Mouse (Mus musculus): ENCODE results near the gene Prickle4. TPM values are rescaled to one million over a fixed set of nuclear protein-coding genes. Genes with fewer than 3 reads are reported as not detected.

Gene Prickle4
- polyA plus RNA-seq, 1 experiment from 2014 or later = 1.8 TPM

DNA sequence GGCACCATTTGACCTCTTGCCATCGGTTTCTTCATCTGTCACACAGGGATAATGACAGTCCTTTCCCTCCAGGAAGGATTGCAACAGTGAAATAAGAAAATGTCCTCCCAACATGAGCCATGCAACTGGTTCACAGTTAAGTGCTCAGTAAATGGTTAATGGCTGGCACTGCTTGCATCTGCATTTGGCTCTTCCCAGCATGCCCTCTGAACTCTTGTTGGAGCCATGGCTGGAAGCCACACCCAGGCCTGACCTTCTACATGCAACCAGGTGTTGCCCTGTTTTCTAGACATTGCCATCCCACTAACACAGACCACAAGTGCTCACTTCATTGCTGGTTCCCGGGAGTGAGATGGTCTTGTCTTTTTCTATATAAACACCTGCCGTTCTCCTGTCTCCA, 13.4 kb upstream of the Prickle4 start:
- Histone ChIP-seq H3K4me1 (ENCODE audit: control insufficient read depth, insufficient read depth, low read length) (peaks cover 11% of the 10 kb centered on the region), H3K27ac (ENCODE audit: low read length) (no peak overlapping the region), H3K9ac (ENCODE audit: low read depth, low read length) (no peak overlapping the region), H3K4me2 (ENCODE audit: low read depth, low read length) (no peak overlapping the region), H3K4me3 (ENCODE audit: low read length) (no peak overlapping the region), H3K27me3 (replicated peaks; ENCODE audit: control insufficient read depth, insufficient read depth, low read length) (no peaks in the 10 kb centered on the region), H3K9me3 (ENCODE audit: control insufficient read depth, low read length) (no peaks in the 10 kb centered on the region), H3K36me3 (ENCODE audit: control insufficient read depth, insufficient read depth, low read length) (0 out of 2 replicates have a peak, but pooled peaks cover 3% of the 10 kb centered on the region)
- WGBS = 75% methylated on average over 3 of the region's 3 CpGs
- ATAC-seq = no peak

DNA sequence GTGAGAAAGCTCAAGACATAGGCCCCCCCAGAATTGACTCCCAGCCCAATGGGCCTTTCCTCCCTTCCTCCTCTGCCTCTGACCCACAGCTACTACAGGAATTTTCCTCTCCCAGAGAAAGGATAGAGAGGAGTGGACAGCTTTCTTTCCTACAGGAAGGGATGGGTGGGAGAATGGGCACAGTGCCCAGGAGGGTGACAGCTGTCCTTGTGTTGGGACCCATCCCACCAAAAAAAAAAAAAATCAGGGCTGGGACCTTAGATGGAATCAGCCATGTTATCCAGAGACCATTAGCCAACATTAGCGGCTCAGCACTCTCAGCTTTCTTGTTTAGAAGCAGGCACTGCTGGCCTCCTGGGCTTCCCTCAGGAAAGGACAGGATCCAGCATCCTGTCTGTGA, 11.7 kb upstream of the Prickle4 start:
- H3K4me2 ChIP-seq (ENCODE audit: low read depth, low read length) = no peak overlapping the region
- no peaks in the 10 kb centered on the region for H3K9me3 ChIP-seq (ENCODE audit: control insufficient read depth, low read length)
- no peak overlapping the region for H3K4me3 ChIP-seq (ENCODE audit: low read length)
- H3K4me1 ChIP-seq (ENCODE audit: control insufficient read depth, insufficient read depth, low read length) = peaks cover 8% of the 10 kb centered on the region
- H3K9ac ChIP-seq (ENCODE audit: low read depth, low read length) = no peak overlapping the region
- 0 out of 2 replicates have a peak, but pooled peaks cover 6% of the 10 kb centered on the region for H3K36me3 ChIP-seq (ENCODE audit: control insufficient read depth, insufficient read depth, low read length)
- no peak overlapping the region for H3K27ac ChIP-seq (ENCODE audit: low read length)
- ATAC-seq = no peak
- no peaks in the 10 kb centered on the region for H3K27me3 ChIP-seq (replicated peaks; ENCODE audit: control insufficient read depth, insufficient read depth, low read length)
- WGBS = 67% methylated on average over 1 of the region's 1 CpGs

DNA sequence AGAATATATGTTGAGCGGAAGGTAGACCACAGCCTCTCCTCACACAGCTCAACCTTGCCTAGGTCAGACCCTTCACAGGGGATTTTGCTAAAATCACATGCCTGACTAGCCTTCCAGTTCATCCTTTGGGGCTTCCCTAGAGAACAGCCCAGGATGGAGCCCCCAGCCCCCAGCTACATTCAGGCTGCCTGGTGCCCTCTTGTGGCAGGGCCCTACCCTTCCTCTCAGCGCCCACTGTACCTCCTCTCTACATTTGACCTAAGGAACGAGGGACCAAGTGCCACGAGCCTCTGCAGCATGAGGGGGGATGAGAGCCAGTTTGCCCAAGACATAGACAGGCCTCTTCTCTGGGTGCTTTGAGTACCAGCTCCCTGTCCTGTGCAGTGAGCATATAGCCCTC, 10.2 kb upstream of the Prickle4 start:
- Histone ChIP-seq H3K9me3 (ENCODE audit: control insufficient read depth, low read length) (no peaks in the 10 kb centered on the region), H3K27ac (ENCODE audit: low read length) (no peak overlapping the region), H3K4me1 (ENCODE audit: control insufficient read depth, insufficient read depth, low read length) (peaks cover 15% of the 10 kb centered on the region), H3K4me2 (ENCODE audit: low read depth, low read length) (no peak overlapping the region), H3K36me3 (ENCODE audit: control insufficient read depth, insufficient read depth, low read length) (0 out of 2 replicates have a peak, but pooled peaks cover 6% of the 10 kb centered on the region), H3K4me3 (ENCODE audit: low read length) (no peak overlapping the region), H3K9ac (ENCODE audit: low read depth, low read length) (no peak overlapping the region), H3K27me3 (replicated peaks; ENCODE audit: control insufficient read depth, insufficient read depth, low read length) (no peaks in the 10 kb centered on the region)
- 81% methylated on average over 4 of the region's 4 CpGs for WGBS
- no peak for ATAC-seq

DNA sequence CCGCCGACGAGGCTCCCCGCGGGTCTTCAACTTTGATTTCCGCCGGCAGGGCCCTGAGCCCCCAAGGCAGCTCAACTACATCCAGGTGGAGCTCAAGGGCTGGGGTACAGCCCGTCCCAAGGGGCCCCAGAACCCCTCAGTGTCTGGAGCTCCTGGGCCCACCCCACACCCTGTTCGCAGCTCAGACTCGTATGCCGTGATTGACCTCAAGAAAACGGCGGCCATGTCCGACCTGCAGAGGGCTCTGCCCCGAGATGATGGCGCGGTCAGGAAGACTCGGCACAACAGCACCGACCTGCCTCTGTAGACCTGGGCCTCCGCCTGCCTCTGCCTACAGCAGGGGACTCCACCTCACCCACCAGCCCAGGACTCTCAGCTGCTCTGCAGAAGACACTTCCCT, 9.0 kb upstream of the Prickle4 start:
- Histone ChIP-seq H3K36me3 (ENCODE audit: control insufficient read depth, insufficient read depth, low read length) (0 out of 2 replicates have a peak, but pooled peaks cover 6% of the 10 kb centered on the region), H3K4me1 (ENCODE audit: control insufficient read depth, insufficient read depth, low read length) (peaks cover 19% of the 10 kb centered on the region), H3K4me2 (ENCODE audit: low read depth, low read length) (no peak overlapping the region), H3K4me3 (ENCODE audit: low read length) (no peak overlapping the region), H3K27me3 (replicated peaks; ENCODE audit: control insufficient read depth, insufficient read depth, low read length) (no peaks in the 10 kb centered on the region), H3K9me3 (ENCODE audit: control insufficient read depth, low read length) (no peaks in the 10 kb centered on the region), H3K9ac (ENCODE audit: low read depth, low read length) (no peak overlapping the region), H3K27ac (ENCODE audit: low read length) (no peak overlapping the region)
- 52% methylated on average over 20 of the region's 20 CpGs for WGBS
- no peak for ATAC-seq

DNA sequence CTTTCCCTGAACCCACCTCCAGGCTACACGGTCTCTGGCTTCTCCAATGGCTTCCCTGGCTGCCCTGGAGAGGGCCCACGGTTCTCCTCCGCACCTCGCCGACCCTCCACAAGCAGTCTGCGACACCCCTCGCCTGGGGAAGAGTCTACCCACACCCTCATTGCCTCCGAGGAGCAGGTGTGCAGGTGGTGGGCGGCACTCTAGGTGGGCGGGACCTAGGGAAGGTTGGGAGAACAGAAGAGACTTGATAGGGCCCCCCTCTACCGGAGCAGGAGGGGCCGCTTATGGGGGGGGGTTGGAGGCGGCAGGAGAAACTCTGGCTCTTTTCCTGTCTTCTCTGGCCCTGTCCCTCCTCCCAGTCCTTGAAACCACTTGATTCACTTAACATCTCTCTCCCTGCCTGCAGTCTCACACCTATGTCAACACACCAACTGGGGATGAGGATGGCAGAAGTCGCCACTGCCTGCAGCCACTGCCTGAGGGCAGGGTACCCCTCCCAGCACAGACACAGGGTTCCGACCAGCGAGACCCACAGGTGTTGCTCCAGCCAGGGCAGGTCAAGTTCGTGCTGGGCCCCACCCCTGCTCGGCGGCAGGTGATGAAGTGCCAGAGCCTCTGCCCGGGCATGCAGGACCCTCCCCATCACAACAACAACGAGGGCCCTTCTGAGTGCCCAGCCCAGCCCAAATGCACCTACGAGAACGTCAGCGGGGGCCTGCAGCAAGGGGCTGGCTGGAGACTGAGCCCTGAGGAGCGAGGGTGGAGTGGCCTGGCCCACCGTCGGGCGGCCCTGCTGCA, 8.2 kb upstream of the Prickle4 start:
- no peak overlapping the region for H3K4me3 ChIP-seq (ENCODE audit: low read length)
- no peak overlapping the region for H3K9ac ChIP-seq (ENCODE audit: low read depth, low read length)
- no peak overlapping the region for H3K4me2 ChIP-seq (ENCODE audit: low read depth, low read length)
- 0 out of 2 replicates have a peak, but pooled peaks cover 6% of the 10 kb centered on the region for H3K36me3 ChIP-seq (ENCODE audit: control insufficient read depth, insufficient read depth, low read length)
- ATAC-seq = no peak
- WGBS = 47% methylated on average over 28 of the region's 28 CpGs
- H3K9me3 ChIP-seq (ENCODE audit: control insufficient read depth, low read length) = no peaks in the 10 kb centered on the region
- no peak overlapping the region for H3K27ac ChIP-seq (ENCODE audit: low read length)
- no peaks in the 10 kb centered on the region for H3K27me3 ChIP-seq (replicated peaks; ENCODE audit: control insufficient read depth, insufficient read depth, low read length)
- peaks cover 17% of the 10 kb centered on the region for H3K4me1 ChIP-seq (ENCODE audit: control insufficient read depth, insufficient read depth, low read length)

DNA sequence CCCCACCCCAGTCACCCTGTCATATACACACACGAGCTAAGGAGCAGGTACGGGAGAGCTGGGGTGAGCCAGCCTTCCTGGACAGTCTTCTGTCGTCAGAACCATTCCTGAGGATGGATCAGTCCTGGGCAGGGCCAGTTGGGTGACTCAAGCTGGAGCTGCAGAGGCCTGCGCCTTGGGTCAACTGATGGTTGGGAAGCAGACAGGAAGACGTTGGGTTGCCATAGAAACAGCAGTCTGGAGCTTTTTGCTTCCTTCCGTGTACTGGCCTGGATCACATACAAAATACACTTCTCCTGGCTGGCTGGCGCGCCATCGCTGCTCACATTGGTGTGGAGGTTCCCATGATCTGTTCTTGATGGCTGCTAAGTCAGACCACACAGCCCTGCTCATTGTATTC, 7.3 kb upstream of the Prickle4 start:
- Histone ChIP-seq H3K4me2 (ENCODE audit: low read depth, low read length) (no peak overlapping the region), H3K36me3 (ENCODE audit: control insufficient read depth, insufficient read depth, low read length) (0 out of 2 replicates have a peak, but pooled peaks cover 6% of the 10 kb centered on the region), H3K9ac (ENCODE audit: low read depth, low read length) (no peak overlapping the region), H3K4me1 (ENCODE audit: control insufficient read depth, insufficient read depth, low read length) (peaks cover 17% of the 10 kb centered on the region), H3K9me3 (ENCODE audit: control insufficient read depth, low read length) (no peaks in the 10 kb centered on the region), H3K27ac (ENCODE audit: low read length) (no peak overlapping the region), H3K27me3 (replicated peaks; ENCODE audit: control insufficient read depth, insufficient read depth, low read length) (no peaks in the 10 kb centered on the region), H3K4me3 (ENCODE audit: low read length) (no peak overlapping the region)
- no peak for ATAC-seq
- 72% methylated on average over 9 of the region's 9 CpGs for WGBS

DNA sequence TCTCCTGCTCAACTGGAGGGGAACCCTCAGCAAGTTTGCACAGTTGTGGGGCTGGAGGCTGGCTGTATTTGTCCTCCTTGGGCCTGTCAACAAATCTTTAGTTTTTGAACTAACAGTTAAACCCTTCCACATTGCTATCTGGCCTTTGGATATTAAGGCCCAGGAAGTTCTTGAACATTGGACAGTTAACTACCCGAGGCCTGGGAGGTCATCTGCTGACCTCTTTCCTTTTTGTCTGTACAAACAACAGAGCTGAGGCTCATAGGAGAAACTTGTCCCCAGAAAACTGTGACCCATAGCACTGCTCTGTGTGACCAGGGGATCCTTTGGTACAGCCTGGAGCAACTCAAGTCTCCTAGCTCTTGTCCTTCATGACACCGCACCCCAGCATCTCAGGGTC, 4.5 kb upstream of the Prickle4 start:
- 65% methylated on average over 2 of the region's 2 CpGs for WGBS
- no peaks in the 10 kb centered on the region for H3K27me3 ChIP-seq (replicated peaks; ENCODE audit: control insufficient read depth, insufficient read depth, low read length)

DNA sequence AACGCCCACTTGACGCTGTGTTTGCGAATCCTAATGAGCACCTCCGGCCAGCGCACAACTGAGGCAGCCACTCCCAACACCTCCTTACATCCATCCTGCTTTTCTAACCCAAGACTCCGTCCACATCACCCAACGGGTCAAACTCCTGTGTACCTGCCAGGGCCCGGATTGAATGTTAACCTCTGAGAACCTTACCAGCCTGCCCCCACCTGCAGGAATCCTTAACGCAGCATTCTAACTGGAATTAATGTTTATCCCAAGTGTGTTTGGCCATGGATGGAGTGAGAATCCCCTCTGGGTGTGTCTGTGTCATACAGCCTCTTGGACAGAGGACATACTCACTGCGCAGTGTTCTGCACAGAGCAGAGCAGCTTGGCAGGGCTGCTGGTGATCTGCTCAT, 3.6 kb upstream of the Prickle4 start:
- Histone ChIP-seq H3K4me2 (ENCODE audit: low read depth, low read length) (no peak overlapping the region), H3K9me3 (ENCODE audit: control insufficient read depth, low read length) (no peaks in the 10 kb centered on the region), H3K36me3 (ENCODE audit: control insufficient read depth, insufficient read depth, low read length) (0 out of 2 replicates have a peak, but pooled peaks cover 5% of the 10 kb centered on the region), H3K27ac (ENCODE audit: low read length) (no peak overlapping the region), H3K27me3 (replicated peaks; ENCODE audit: control insufficient read depth, insufficient read depth, low read length) (no peaks in the 10 kb centered on the region), H3K4me1 (ENCODE audit: control insufficient read depth, insufficient read depth, low read length) (peaks cover 14% of the 10 kb centered on the region; the same call in 1 of the 2 replicates), H3K9ac (ENCODE audit: low read depth, low read length) (no peak overlapping the region), H3K4me3 (ENCODE audit: low read length) (no peak overlapping the region)
- 88% methylated on average over 10 of the region's 10 CpGs for WGBS
- ATAC-seq = no peak

More for the DNA sequence above, 4.5 kb upstream of the Prickle4 start:
- Histone ChIP-seq H3K4me2 (ENCODE audit: low read depth, low read length) (0 out of 2 replicates have a peak overlapping the region, but pooled peaks have one; percentile 3), H3K4me1 (ENCODE audit: control insufficient read depth, insufficient read depth, low read length) (peaks cover 14% of the 10 kb centered on the region; the same call in 1 of the 2 replicates), H3K27ac (ENCODE audit: low read length) (no peak overlapping the region), H3K36me3 (ENCODE audit: control insufficient read depth, insufficient read depth, low read length) (0 out of 2 replicates have a peak, but pooled peaks cover 6% of the 10 kb centered on the region), H3K9me3 (ENCODE audit: control insufficient read depth, low read length) (no peaks in the 10 kb centered on the region), H3K9ac (ENCODE audit: low read depth, low read length) (no peak overlapping the region), H3K4me3 (ENCODE audit: low read length) (no peak overlapping the region)
- no peak for ATAC-seq

DNA sequence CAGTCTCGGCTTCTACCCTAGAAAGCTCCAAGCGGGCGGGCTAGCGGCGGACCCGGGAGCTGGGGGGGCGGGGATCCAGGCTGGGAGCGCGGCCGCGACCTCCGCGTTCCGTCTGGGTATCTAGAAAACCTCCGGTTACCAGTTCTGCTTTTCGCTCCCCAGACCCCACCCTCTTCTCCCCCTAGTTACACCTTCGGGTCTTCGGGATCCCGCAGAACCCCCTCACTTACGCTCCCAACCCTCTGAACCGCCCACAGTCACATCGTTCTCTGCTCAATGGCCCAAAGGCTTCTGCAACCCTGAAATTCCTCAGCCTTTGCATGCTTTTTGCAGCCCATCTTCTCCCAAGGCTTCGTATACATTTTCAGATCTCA, 788 bp upstream of the Prickle4 start:
- no peaks in the 10 kb centered on the region for H3K27me3 ChIP-seq (replicated peaks; ENCODE audit: control insufficient read depth, insufficient read depth, low read length)
- H3K4me1 ChIP-seq (ENCODE audit: control insufficient read depth, insufficient read depth, low read length) = peaks cover 14% of the 10 kb centered on the region; the same call in 1 of the 2 replicates
- peak overlapping the region; percentile 81 for H3K4me2 ChIP-seq (ENCODE audit: low read depth, low read length)
- no peaks in the 10 kb centered on the region for H3K36me3 ChIP-seq (ENCODE audit: control insufficient read depth, insufficient read depth, low read length)
- no peaks in the 10 kb centered on the region for H3K9me3 ChIP-seq (ENCODE audit: control insufficient read depth, low read length)
- H3K9ac ChIP-seq (ENCODE audit: low read depth, low read length) = peak overlapping the region; percentile 84
- peak overlapping the region; percentile 75 for H3K4me3 ChIP-seq (ENCODE audit: low read length)
- WGBS = under 1% methylated on average over 15 of the region's 23 CpGs
- ATAC-seq = no peak; the same call in 1 of the 2 replicates
- peak overlapping the region; percentile 14; the same call in 1 of the 2 replicates for H3K27ac ChIP-seq (ENCODE audit: low read length)

DNA sequence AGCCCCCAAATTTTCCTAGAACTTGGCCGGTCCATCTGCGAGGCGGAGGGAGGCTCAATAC, 264 bp downstream of the Prickle4 start, which contains the start of gene Gm21981:
Gm21981 (minus strand) TSS at position 14 of the 61 bp plus-strand sequence.
- peak within 1 kb of the TSS; percentile 45; the same call in 1 of the 2 replicates for H3K27ac ChIP-seq (ENCODE audit: low read length)
- H3K27me3 ChIP-seq (replicated peaks; ENCODE audit: control insufficient read depth, insufficient read depth, low read length) = no peaks in the 10 kb centered on the region
- H3K4me3 ChIP-seq (ENCODE audit: low read length) = peak within 1 kb of the TSS; percentile 75
- H3K9ac ChIP-seq (ENCODE audit: low read depth, low read length) = peak within 1 kb of the TSS; percentile 84
- H3K36me3 ChIP-seq (ENCODE audit: control insufficient read depth, insufficient read depth, low read length) = no peaks in the 10 kb centered on the region
- no peak for ATAC-seq
- peaks cover 5% of the 10 kb centered on the region; the same call in 1 of the 2 replicates for H3K4me1 ChIP-seq (ENCODE audit: control insufficient read depth, insufficient read depth, low read length)
- H3K4me2 ChIP-seq (ENCODE audit: low read depth, low read length) = peak within 1 kb of the TSS; percentile 81
- H3K9me3 ChIP-seq (ENCODE audit: control insufficient read depth, low read length) = no peaks in the 10 kb centered on the region
- 2% methylated on average over 3 of the region's 3 CpGs for WGBS

All from intestine, embryonic 16.5 days (tissue).